Mouse (Mus musculus): ENCODE measurements around the gene Tmem108.

DNA sequence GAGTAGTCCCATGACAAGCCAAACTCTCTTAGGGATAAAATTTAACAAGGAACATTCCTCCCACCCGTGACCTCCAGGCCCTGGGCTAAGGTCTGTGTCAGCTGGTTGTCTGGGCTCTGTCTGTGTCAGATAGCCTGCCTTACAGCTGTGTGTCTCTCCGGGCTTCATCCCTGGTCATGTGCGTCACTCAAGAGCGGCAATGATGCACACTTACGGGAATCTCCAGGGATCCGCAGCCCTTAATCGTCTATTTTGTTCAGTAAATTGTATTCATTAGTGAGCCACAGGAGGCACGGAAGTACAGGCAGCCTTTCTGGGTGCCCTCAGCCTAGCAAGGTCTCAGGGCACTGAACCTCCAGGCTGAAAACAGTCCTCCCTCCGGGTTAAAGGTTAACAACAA is 10.1 kb downstream of the Tmem108 start:
- TF ChIP-seq POLR2A (IDR thresholded peaks at IDR 0.05; ENCODE audit: borderline replicate concordance, low read depth, low read length), result no peak
- no peak for TF ChIP-seq CTCF (IDR thresholded peaks at IDR 0.05; ENCODE audit: low read depth, low read length)

Data from bone marrow macrophage, adult 2 months (primary cell).